Mouse (Mus musculus): ENCODE results near the gene Ephb2. TPM values are rescaled to one million over a fixed set of nuclear protein-coding genes. Genes with fewer than 3 reads are reported as not detected.

Gene Ephb2
- polyA plus RNA-seq, 1 experiment from 2014 or later = 40.0 TPM

- Histone ChIP-seq H3K9me3 (no peaks in the 10 kb centered on the region), H3K4me1 (peaks cover 34% of the 10 kb centered on the region), H3K4me2 (replicated peaks) (no peak overlapping the region), H3K9ac (replicated peaks) (no peak overlapping the region), H3K27me3 (no peaks in the 10 kb centered on the region), H3K4me3 (no peak overlapping the region), H3K27ac (replicated peaks) (0 out of 2 replicates have a peak overlapping the region, but pooled peaks have one; percentile 3), H3K36me3 (peaks cover 11% of the 10 kb centered on the region; the same call in 1 of the 2 replicates)
- WGBS = 67% methylated on average over 16 of the region's 17 CpGs
- ATAC-seq (ENCODE audit: low FRiP score, low read depth) = no peak
These were observed 113.3 kb downstream of the Ephb2 start for GRCm38 (mm10) chr4:136722361-136723082.

GRCm38 (mm10) chr4:136721937-136722336, 113.9 kb downstream of the Ephb2 start:
- H3K4me3 ChIP-seq = no peak overlapping the region

GRCm38 (mm10) chr4:136720025-136720424, 115.8 kb downstream of the Ephb2 start:
- ATAC-seq (ENCODE audit: low FRiP score, low read depth) = no peak
- Histone ChIP-seq H3K9me3 (no peaks in the 10 kb centered on the region), H3K4me3 (no peak overlapping the region), H3K9ac (replicated peaks) (no peak overlapping the region), H3K36me3 (peaks cover 11% of the 10 kb centered on the region; the same call in 1 of the 2 replicates), H3K27me3 (no peaks in the 10 kb centered on the region), H3K4me2 (replicated peaks) (no peak overlapping the region), H3K27ac (replicated peaks) (no peak overlapping the region), H3K4me1 (peaks cover 39% of the 10 kb centered on the region)
- 88% methylated on average over 9 of the region's 9 CpGs for WGBS

More at GRCm38 (mm10) chr4:136721937-136722336, 113.9 kb downstream of the Ephb2 start:
- Histone ChIP-seq H3K9ac (replicated peaks) (no peak overlapping the region), H3K4me2 (replicated peaks) (no peak overlapping the region), H3K9me3 (no peaks in the 10 kb centered on the region), H3K27me3 (no peaks in the 10 kb centered on the region), H3K27ac (replicated peaks) (no peak overlapping the region), H3K36me3 (peaks cover 11% of the 10 kb centered on the region; the same call in 1 of the 2 replicates), H3K4me1 (peaks cover 31% of the 10 kb centered on the region)
- WGBS = 53% methylated on average over 3 of the region's 3 CpGs
- ATAC-seq (ENCODE audit: low FRiP score, low read depth) = no peak

- Histone ChIP-seq H3K4me3 (no peak overlapping the region), H3K9me3 (no peaks in the 10 kb centered on the region), H3K4me1 (peaks cover 38% of the 10 kb centered on the region), H3K27me3 (no peaks in the 10 kb centered on the region), H3K4me2 (replicated peaks) (no peak overlapping the region), H3K9ac (replicated peaks) (no peak overlapping the region), H3K36me3 (peaks cover 11% of the 10 kb centered on the region; the same call in 1 of the 2 replicates), H3K27ac (replicated peaks) (no peak overlapping the region)
- 94% methylated on average over 14 of the region's 14 CpGs for WGBS
- no peak for ATAC-seq (ENCODE audit: low FRiP score, low read depth)
These were observed 117.4 kb downstream of the Ephb2 start for GRCm38 (mm10) chr4:136718193-136718986.

- Histone ChIP-seq H3K9ac (replicated peaks) (no peak overlapping the region), H3K27ac (replicated peaks) (no peak overlapping the region), H3K27me3 (no peaks in the 10 kb centered on the region), H3K4me2 (replicated peaks) (no peak overlapping the region), H3K9me3 (no peaks in the 10 kb centered on the region), H3K4me3 (no peak overlapping the region), H3K4me1 (peaks cover 45% of the 10 kb centered on the region), H3K36me3 (peaks cover 11% of the 10 kb centered on the region; the same call in 1 of the 2 replicates)
- no peak for ATAC-seq (ENCODE audit: low FRiP score, low read depth)
- 82% methylated on average over 7 of the region's 7 CpGs for WGBS
These were observed 119.2 kb downstream of the Ephb2 start for GRCm38 (mm10) chr4:136716561-136716972.

GRCm38 (mm10) chr4:136714530-136714929, 121.3 kb downstream of the Ephb2 start:
- no peak overlapping the region for H3K4me2 ChIP-seq (replicated peaks)

GRCm38 (mm10) chr4:136713889-136714288, 121.9 kb downstream of the Ephb2 start:
- Histone ChIP-seq H3K27me3 (no peaks in the 10 kb centered on the region), H3K4me1 (peaks cover 52% of the 10 kb centered on the region), H3K36me3 (peaks cover 6% of the 10 kb centered on the region; the same call in 1 of the 2 replicates), H3K4me3 (no peak overlapping the region), H3K9me3 (no peaks in the 10 kb centered on the region), H3K9ac (replicated peaks) (no peak overlapping the region), H3K27ac (replicated peaks) (no peak overlapping the region), H3K4me2 (replicated peaks) (no peak overlapping the region)
- no peak for ATAC-seq (ENCODE audit: low FRiP score, low read depth)
- 91% methylated on average over 7 of the region's 7 CpGs for WGBS

More at GRCm38 (mm10) chr4:136714530-136714929, 121.3 kb downstream of the Ephb2 start:
- no peak overlapping the region for H3K9ac ChIP-seq (replicated peaks)
- no peaks in the 10 kb centered on the region for H3K9me3 ChIP-seq
- no peak overlapping the region for H3K4me3 ChIP-seq
- no peak for ATAC-seq (ENCODE audit: low FRiP score, low read depth)
- no peaks in the 10 kb centered on the region for H3K27me3 ChIP-seq
- peaks cover 45% of the 10 kb centered on the region for H3K4me1 ChIP-seq
- H3K36me3 ChIP-seq = peaks cover 11% of the 10 kb centered on the region; the same call in 1 of the 2 replicates
- 80% methylated on average over 6 of the region's 6 CpGs for WGBS
- no peak overlapping the region for H3K27ac ChIP-seq (replicated peaks)

- Histone ChIP-seq H3K4me1 (peaks cover 56% of the 10 kb centered on the region), H3K27me3 (no peaks in the 10 kb centered on the region), H3K4me3 (no peak overlapping the region), H3K9me3 (no peaks in the 10 kb centered on the region), H3K9ac (replicated peaks) (no peak overlapping the region), H3K27ac (replicated peaks) (no peak overlapping the region), H3K4me2 (replicated peaks) (no peak overlapping the region), H3K36me3 (peaks cover 5% of the 10 kb centered on the region; the same call in 1 of the 2 replicates)
- ATAC-seq (ENCODE audit: low FRiP score, low read depth) = no peak
- WGBS = 89% methylated on average over 3 of the region's 3 CpGs
These were observed 122.4 kb downstream of the Ephb2 start for GRCm38 (mm10) chr4:136713431-136713830.

- no peaks in the 10 kb centered on the region for H3K27me3 ChIP-seq
- 37% methylated on average over 20 of the region's 20 CpGs for WGBS
- H3K36me3 ChIP-seq = peaks cover 2% of the 10 kb centered on the region; the same call in 1 of the 2 replicates
- H3K4me2 ChIP-seq (replicated peaks) = no peak overlapping the region
- H3K9me3 ChIP-seq = no peaks in the 10 kb centered on the region
- 0 out of 2 replicates have a peak overlapping the region, but pooled peaks have one; percentile 5 for H3K27ac ChIP-seq (replicated peaks)
- H3K9ac ChIP-seq (replicated peaks) = no peak overlapping the region
- peaks cover 57% of the 10 kb centered on the region for H3K4me1 ChIP-seq
- no peak overlapping the region for H3K4me3 ChIP-seq
- ATAC-seq (ENCODE audit: low FRiP score, low read depth) = no peak
These were observed 123.6 kb downstream of the Ephb2 start for GRCm38 (mm10) chr4:136711985-136712768.

GRCm38 (mm10) chr4:136710345-136710744, 125.4 kb downstream of the Ephb2 start:
- H3K9ac ChIP-seq (replicated peaks) = no peak overlapping the region
- H3K9me3 ChIP-seq = no peaks in the 10 kb centered on the region
- H3K36me3 ChIP-seq = no peaks in the 10 kb centered on the region; the same call in 1 of the 2 replicates
- H3K4me2 ChIP-seq (replicated peaks) = no peak overlapping the region
- no peak for ATAC-seq (ENCODE audit: low FRiP score, low read depth)
- H3K27ac ChIP-seq (replicated peaks) = peak overlapping the region; percentile 17
- peaks cover 51% of the 10 kb centered on the region for H3K4me1 ChIP-seq
- 99% methylated on average over 9 of the region's 9 CpGs for WGBS
- no peaks in the 10 kb centered on the region for H3K27me3 ChIP-seq
- H3K4me3 ChIP-seq = no peak overlapping the region

- H3K4me1 ChIP-seq = peaks cover 61% of the 10 kb centered on the region
- H3K4me3 ChIP-seq = no peak overlapping the region
- H3K27ac ChIP-seq (replicated peaks) = peak overlapping the region; percentile 39; the same call in 1 of the 2 replicates
- no peaks in the 10 kb centered on the region; the same call in 1 of the 2 replicates for H3K36me3 ChIP-seq
- no peaks in the 10 kb centered on the region for H3K27me3 ChIP-seq
- ATAC-seq (ENCODE audit: low FRiP score, low read depth) = no peak
- H3K4me2 ChIP-seq (replicated peaks) = no peak overlapping the region
- no peak overlapping the region; the same call in 1 of the 2 replicates for H3K9ac ChIP-seq (replicated peaks)
- no peaks in the 10 kb centered on the region for H3K9me3 ChIP-seq
- 68% methylated on average over 2 of the region's 2 CpGs for WGBS
These were observed 126.8 kb downstream of the Ephb2 start for GRCm38 (mm10) chr4:136708956-136709355.

All from midbrain, embryonic 12.5 days (tissue).